Mouse (Mus musculus): ENCODE measurements around the gene Ak2.

DNA sequence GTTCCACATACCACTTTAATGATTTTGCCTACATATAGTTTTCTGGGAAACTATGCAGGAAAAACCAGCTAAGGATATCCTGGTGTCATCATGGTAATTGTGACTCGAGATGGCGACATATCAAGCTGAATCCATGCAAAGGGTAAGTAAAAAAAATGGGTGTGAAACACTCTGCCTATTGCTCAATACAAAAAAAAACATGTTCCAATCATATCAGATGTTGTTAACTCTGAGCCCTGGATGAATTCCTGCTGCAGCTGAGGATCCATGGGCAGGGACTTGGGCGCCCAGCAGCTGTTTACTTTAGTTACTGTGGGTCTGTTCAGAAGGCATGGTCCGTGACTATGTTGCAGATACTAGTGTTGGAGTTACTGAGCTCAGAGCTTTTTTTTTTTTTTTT is 15.2 kb upstream of the Ak2 start:
- TF ChIP-seq CHD1 (IDR thresholded peaks at IDR 0.05; ENCODE audit: low read depth, low read length) (no peak), ELF1 (IDR thresholded peaks at IDR 0.05; ENCODE audit: low read depth, low read length) (no peak)

Measured in MEL (cell line).